Mouse (Mus musculus) cerebellum, postnatal 25 days (tissue): ENCODE results near the gene BC030500.

Experiments used
- DNase-seq, 2 experiments: peaks; one replicate each; pipeline ENCODE4 v3.0.0; 2021; ENCODE audit warnings: mixed read lengths in 2 of 2

BC030500 gene

DNA sequence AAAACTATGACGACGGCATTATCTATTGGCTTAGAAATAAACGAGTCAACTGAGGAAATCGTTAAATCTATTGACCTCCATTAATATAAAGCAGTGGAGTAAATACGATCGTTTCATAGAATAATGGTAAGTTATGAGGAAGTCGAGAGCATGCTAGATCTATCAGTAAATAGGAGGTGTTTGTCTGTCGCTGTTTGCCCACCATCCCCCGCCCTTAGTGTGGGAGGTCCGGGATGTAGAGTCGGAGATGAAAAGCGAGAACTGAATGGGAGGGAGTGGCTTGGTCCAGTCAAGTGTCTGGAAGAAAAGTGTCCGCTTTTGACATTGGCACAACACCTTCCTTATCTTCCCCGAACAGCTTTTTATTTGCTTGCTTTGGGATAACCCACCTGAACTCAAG is at the start of gene BC030500:
Gene BC030500 (plus strand): TSS at position 79 of the 400 bp plus-strand sequence.
- DNase-seq, result peak in 1 of 2 experiments; percentile 6

- peak in 1 of 2 experiments; percentile 15 for DNase-seq
Measured at GRCm38 (mm10) chr8:58886405-58886804, 25.1 kb upstream of the BC030500 start.

- DNase-seq, result peak; percentile 29 to 59
Measured at GRCm38 (mm10) chr8:58890591-58890990, 21.0 kb upstream of the BC030500 start.

- DNase-seq, result no peak
Measured at GRCm38 (mm10) chr8:58895960-58896359, 15.6 kb upstream of the BC030500 start.

DNA sequence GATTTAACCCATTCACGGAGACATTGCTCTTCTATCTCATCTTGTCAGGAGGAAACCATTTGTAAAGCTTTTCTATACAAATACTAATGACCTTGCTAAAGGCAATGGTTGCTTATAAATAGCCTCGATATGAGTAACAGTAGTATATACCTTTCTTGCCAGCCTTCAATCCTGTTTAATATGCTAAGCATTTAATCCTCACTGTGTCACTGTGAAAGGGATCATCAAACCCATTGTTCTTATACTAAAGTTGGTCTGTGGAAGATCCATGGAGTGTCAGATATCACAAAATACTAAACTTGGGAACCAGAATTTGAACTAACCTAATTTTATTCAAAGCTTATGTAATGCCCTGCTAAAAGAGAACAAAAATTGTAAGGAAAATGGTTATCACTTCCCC is 7.1 kb upstream of the BC030500 start:
- DNase-seq, result no peak

- DNase-seq, result peak; percentile 58 to 60
Measured at GRCm38 (mm10) chr8:58912196-58912839, 763 bp downstream of the BC030500 start, which contains the start of gene Galntl6. TSS of gene Galntl6 (minus strand) at chr8:58912640.

DNA sequence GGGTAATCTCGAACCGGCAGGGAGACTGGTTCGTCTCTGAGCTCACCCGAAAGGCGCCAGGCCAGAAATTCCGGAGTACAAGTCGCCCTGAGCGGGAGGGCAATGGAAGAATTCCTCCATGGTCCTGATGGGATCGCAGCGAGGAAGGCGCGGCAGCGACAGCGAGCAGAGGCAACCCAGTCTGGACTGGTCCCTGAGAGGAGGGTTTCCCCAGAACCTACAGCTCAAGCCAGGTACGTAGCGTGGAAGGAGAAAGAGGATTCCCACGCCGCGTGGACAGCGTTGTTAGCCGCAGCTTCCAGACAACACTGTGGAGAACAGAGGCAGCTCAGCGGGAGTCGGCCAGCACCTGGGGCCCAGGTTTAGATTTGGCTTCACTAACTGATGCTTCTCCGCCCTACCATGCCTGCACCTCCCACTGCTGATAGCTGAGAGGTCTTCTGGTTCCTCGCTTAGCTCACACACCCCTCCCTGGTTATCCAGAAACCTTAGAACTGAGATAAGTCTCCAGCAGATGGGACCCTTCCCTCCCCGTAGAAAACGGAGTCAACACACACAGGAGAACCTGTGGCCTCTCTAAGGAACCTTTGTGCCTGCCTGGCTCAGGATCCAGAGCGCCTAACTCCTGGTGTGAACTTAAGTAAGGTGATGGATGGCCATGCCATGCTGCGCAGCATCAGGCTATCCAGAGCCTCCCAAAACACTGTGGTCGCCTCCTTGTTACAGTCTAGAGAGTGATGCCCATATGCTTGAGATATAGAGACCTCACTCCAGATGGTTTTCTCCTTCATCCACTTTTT is 1.5 kb downstream of the BC030500 start:
- peak in 1 of 2 experiments; percentile 62 for DNase-seq

GRCm38 (mm10) chr8:58913640-58913968 is 2.0 kb downstream of the BC030500 start:
- DNase-seq, result no peak

- DNase-seq, result no peak
Measured at GRCm38 (mm10) chr8:58915142-58915541, 3.6 kb downstream of the BC030500 start.

GRCm38 (mm10) chr8:58931066-58931465 is 19.5 kb downstream of the BC030500 start:
- DNase-seq, result no peak

DNA sequence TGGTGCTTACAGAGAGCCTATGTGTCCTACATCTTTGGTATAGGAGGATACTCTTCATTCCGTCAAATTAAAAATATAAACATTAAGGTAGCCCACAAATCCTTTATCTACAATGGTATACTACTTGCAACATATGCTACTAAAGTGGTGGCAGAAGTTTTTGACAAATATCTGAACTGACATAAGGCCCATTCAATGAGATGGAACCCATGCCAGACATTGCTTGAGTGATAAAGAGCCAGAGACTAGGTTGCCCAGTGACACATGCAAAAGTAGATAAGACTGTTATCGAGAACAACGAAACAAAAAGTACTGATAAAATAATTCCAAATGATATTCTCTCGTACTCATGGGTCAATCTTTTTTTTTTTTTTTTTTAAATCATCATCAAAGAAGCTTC is 32.2 kb downstream of the BC030500 start:
- DNase-seq, result no peak

DNA sequence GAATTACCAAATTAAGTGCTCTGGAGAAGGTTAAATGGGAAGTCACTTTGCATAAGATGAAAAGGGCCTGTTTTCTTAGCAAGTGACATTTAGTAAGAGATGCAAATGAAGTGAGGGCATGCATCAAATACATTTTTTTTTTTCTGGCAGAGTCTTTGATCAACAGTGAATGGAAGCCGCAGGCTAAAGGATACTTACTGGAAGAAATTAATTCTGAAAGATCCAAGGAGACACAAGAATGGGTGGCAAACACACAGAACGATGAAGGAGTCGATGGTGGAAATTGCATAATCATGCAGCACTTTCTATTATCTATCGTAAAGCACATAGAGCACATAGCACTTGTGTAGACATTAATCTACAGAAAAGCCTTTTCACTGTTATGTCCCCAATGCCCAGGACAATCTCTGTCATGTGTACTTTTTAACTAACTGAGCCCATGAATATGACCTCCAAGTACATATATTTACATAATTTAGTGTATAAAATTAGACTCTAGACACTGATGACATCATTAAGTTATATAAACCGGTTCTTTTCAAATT is 45.7 kb downstream of the BC030500 start:
- no peak for DNase-seq
